Mouse (Mus musculus): ENCODE data around the gene Cpb1. TPM values are rescaled to one million over a fixed set of nuclear protein-coding genes. Genes with fewer than 3 reads are reported as not detected.

The Cpb1 gene
- total RNA-seq, 2 experiments from 2014 or later, result not detected

Small RNA genes within 50 kb of the gene (microRNA-seq; reads per million reads assigned to microRNA genes)
- 1.5 to 3.2 reads per million in 2 experiments for gene Mir7007

Other genes with a start within 250 kb of the Cpb1 start
- 1 to 10 TPM; 3.0 to 3.6 TPM for gene Hps3, start 240.4 kb downstream of the Cpb1 start, total RNA-seq (2021)
- 1 to 10 TPM; 2.5 to 2.9 TPM for gene Hltf, start 217.9 kb downstream of the Cpb1 start, total RNA-seq (2021)
- 100 to 1,000 TPM; 308 to 375 TPM for gene Gyg, start 120.4 kb downstream of the Cpb1 start, total RNA-seq (2021)
- gene Cpa3, start 33.6 kb downstream of the Cpb1 start, total RNA-seq (2021), result 1 to 10 TPM; 1.9 to 3.0 TPM
- not detected for gene Agtr1b, start 91.4 kb upstream of the Cpb1 start, total RNA-seq (2021)

Data from gastrocnemius, postnatal 36 days (tissue).